Mouse (Mus musculus): ENCODE measurements around the gene Aldh1a2.

Gene Aldh1a2

GRCm38 (mm10) chr9:71216036-71216995, 727 bp downstream of the Aldh1a2 start:
- no peak for DNase-seq

- DNase-seq, result no peak
Observed at GRCm38 (mm10) chr9:71216996-71217792, 1.6 kb downstream of the Aldh1a2 start.

- no peak for DNase-seq
Observed at GRCm38 (mm10) chr9:71217793-71218095, 2.2 kb downstream of the Aldh1a2 start.

- no peak for DNase-seq
Observed at GRCm38 (mm10) chr9:71219161-71219560, 3.6 kb downstream of the Aldh1a2 start.

- no peak for DNase-seq
Observed at GRCm38 (mm10) chr9:71220401-71220800, 4.8 kb downstream of the Aldh1a2 start.

- no peak for DNase-seq
Observed at GRCm38 (mm10) chr9:71227226-71227970, 11.8 kb downstream of the Aldh1a2 start.

- DNase-seq, result no peak
Observed at GRCm38 (mm10) chr9:71230011-71230410, 14.4 kb downstream of the Aldh1a2 start.

- peak; percentile 24 for DNase-seq
Observed at GRCm38 (mm10) chr9:71236540-71236939, 21.0 kb downstream of the Aldh1a2 start.

- DNase-seq, result no peak
Observed at GRCm38 (mm10) chr9:71239926-71240325, 24.3 kb downstream of the Aldh1a2 start.

GRCm38 (mm10) chr9:71241515-71242411, 26.2 kb downstream of the Aldh1a2 start:
- peak; percentile 12 for DNase-seq

- no peak for DNase-seq
Observed at GRCm38 (mm10) chr9:71242412-71242781, 26.8 kb downstream of the Aldh1a2 start.

GRCm38 (mm10) chr9:71254380-71254779, 38.8 kb downstream of the Aldh1a2 start:
- no peak for DNase-seq

- no peak for DNase-seq
Observed at GRCm38 (mm10) chr9:71262711-71263110, 47.1 kb downstream of the Aldh1a2 start.

GRCm38 (mm10) chr9:71269711-71270110, 54.1 kb downstream of the Aldh1a2 start:
- no peak for DNase-seq

GRCm38 (mm10) chr9:71270205-71270604, 54.6 kb downstream of the Aldh1a2 start:
- DNase-seq, result no peak

GRCm38 (mm10) chr9:71276149-71276721, 60.6 kb downstream of the Aldh1a2 start:
- no peak for DNase-seq

- DNase-seq, result no peak
Observed at GRCm38 (mm10) chr9:71278741-71279140, 63.2 kb downstream of the Aldh1a2 start.

GRCm38 (mm10) chr9:71283156-71283555, 67.6 kb downstream of the Aldh1a2 start:
- DNase-seq, result no peak

GRCm38 (mm10) chr9:71285231-71285630, 69.6 kb downstream of the Aldh1a2 start:
- no peak for DNase-seq

GRCm38 (mm10) chr9:71286420-71286819, 70.8 kb downstream of the Aldh1a2 start:
- no peak for DNase-seq

GRCm38 (mm10) chr9:71288738-71289137, 73.1 kb downstream of the Aldh1a2 start:
- DNase-seq, result no peak

GRCm38 (mm10) chr9:71289810-71290209, 74.2 kb downstream of the Aldh1a2 start:
- no peak for DNase-seq
